Mouse (Mus musculus) mouse embryonic stem cell (cell line): ENCODE data around the gene Tbc1d2.
"Not testable (repeated sequence)": the region's sequence is repeated elsewhere in the genome, so short reads cannot be mapped to it uniquely, and the experiment has no call there.

Experiments used
- in situ Hi-C, 2 experiments: fragments of 300-500 bp; cut with MboI; formaldehyde crosslinking; loops; 1 replicate in 1 of 2; 3 replicates in 1 of 2; pipeline ENCODE4 v1.14.3; 2019 to 2020; ENCODE audit warnings: low sequenced_read_pairs in 2 of 2, low pct_unique_long_range_greater_than_20kb in 1 of 2, mixed read lengths in 1 of 2; ENCODE audit not compliant: unreplicated experiment in 1 of 2

Tbc1d2 gene

GRCm38 (mm10) chr4:46617408-46617807 lies 32.6 kb downstream of the Tbc1d2 start:
- in situ Hi-C loops, result loop anchor here in 1 of 2 experiments (5.0 kb wide), 1 partner anchor 35 kb away; the partner anchor contains the start of gene Tbc1d2

- in situ Hi-C loops, result loop anchor here (5.0 kb wide), 1 partner anchor 38 kb away; the partner anchor contains the start of gene Tbc1d2 (in 2 of the 2)
Observed at GRCm38 (mm10) chr4:46614641-46615040, 35.4 kb downstream of the Tbc1d2 start.

- in situ Hi-C loops, result loop anchor here in 1 of 2 experiments (5.0 kb wide), 1 partner anchor 39 kb away; the partner anchor contains the start of gene Tbc1d2
Observed at GRCm38 (mm10) chr4:46613618-46614017, 36.4 kb downstream of the Tbc1d2 start.

- in situ Hi-C loops, result loop anchor here in 1 of 2 experiments (5.0 kb wide), 1 partner anchor 41 kb away; the partner anchor contains the start of gene Tbc1d2
Observed at GRCm38 (mm10) chr4:46611181-46611580, 38.8 kb downstream of the Tbc1d2 start.

- in situ Hi-C loops, result no loop called here
Observed at GRCm38 (mm10) chr4:46607601-46608000, 42.4 kb downstream of the Tbc1d2 start.

GRCm38 (mm10) chr4:46605451-46605850 lies 44.6 kb downstream of the Tbc1d2 start:
- in situ Hi-C loops, result no loop called here

GRCm38 (mm10) chr4:46602704-46603103 lies 47.3 kb downstream of the Tbc1d2 start:
- in situ Hi-C loops, result no loop called here

- in situ Hi-C loops, result no loop called here
Observed at GRCm38 (mm10) chr4:46601844-46602423, 48.1 kb downstream of the Tbc1d2 start, which contains the start of gene Coro2a. Gene Coro2a (minus strand): TSS chr4:46602202.

- in situ Hi-C loops, result no loop called here
Observed at GRCm38 (mm10) chr4:46601258-46601843, 48.7 kb downstream of the Tbc1d2 start.

GRCm38 (mm10) chr4:46600473-46601257 lies 49.3 kb downstream of the Tbc1d2 start:
- in situ Hi-C loops, result no loop called here

- in situ Hi-C loops, result not testable (repeated sequence)
Observed at GRCm38 (mm10) chr4:46599609-46600008, 50.4 kb downstream of the Tbc1d2 start.

GRCm38 (mm10) chr4:46598981-46599380 lies 51.0 kb downstream of the Tbc1d2 start:
- in situ Hi-C loops, result no loop called here

- in situ Hi-C loops, result no loop called here
Observed at GRCm38 (mm10) chr4:46598111-46598510, 51.9 kb downstream of the Tbc1d2 start.

- in situ Hi-C loops, result no loop called here
Observed at GRCm38 (mm10) chr4:46597286-46597961, 52.6 kb downstream of the Tbc1d2 start.

GRCm38 (mm10) chr4:46596398-46596797 lies 53.6 kb downstream of the Tbc1d2 start:
- in situ Hi-C loops, result no loop called here

- in situ Hi-C loops, result no loop called here
Observed at GRCm38 (mm10) chr4:46594131-46594530, 55.9 kb downstream of the Tbc1d2 start.

- in situ Hi-C loops, result no loop called here
Observed at GRCm38 (mm10) chr4:46593472-46593871, 56.5 kb downstream of the Tbc1d2 start.

GRCm38 (mm10) chr4:46591833-46592520 lies 58.0 kb downstream of the Tbc1d2 start:
- in situ Hi-C loops, result no loop called here
